Mouse (Mus musculus) heart, postnatal 0 days (tissue): Measurements from ENCODE around the gene Kmt2e. TPM values are rescaled to one million over a fixed set of nuclear protein-coding genes. Genes with fewer than 3 reads are reported as not detected.
"Not testable (repeated sequence)": the region's sequence is repeated elsewhere in the genome, so short reads cannot be mapped to it uniquely, and the experiment has no call there.

ENCODE experiments used
- ATAC-seq: fragments of 200-750 bp; cut with Nextera tagmentation; 2 replicates; pipeline ENCODE4 v1.8.0; 2017; ENCODE audit warnings: low read depth, moderate number of reproducible peaks, moderate library complexity; ENCODE audit not compliant: insufficient read depth
- DNase-seq: peaks from one replicate; pipeline ENCODE4 v3.0.0-alpha.2; 2016; ENCODE audit warnings: low spot score
- H3K27ac ChIP-seq: fragments of 300-500 bp; sonication (generic); 2 replicates; pipeline ENCODE4 v1.5.1; 2014; ENCODE audit warnings: low read depth, mild to moderate bottlenecking
- H3K27me3 ChIP-seq: fragments of 300-500 bp; sonication (generic); 2 replicates; pipeline ENCODE4 v1.6.1; 2014; ENCODE audit warnings: low read length, mixed read lengths; ENCODE audit not compliant: control insufficient read depth, insufficient read depth
- H3K36me3 ChIP-seq: fragments of 300-500 bp; sonication (generic); replicated peaks from 2 replicates; pipeline ENCODE4 v1.6.1; 2014; ENCODE audit warnings: low read length, mixed read lengths; ENCODE audit not compliant: control insufficient read depth, insufficient read depth
- H3K4me1 ChIP-seq: fragments of 300-500 bp; sonication (generic); 2 replicates; pipeline ENCODE4 v1.6.1; 2014; ENCODE audit warnings: antibody characterized with exemption; ENCODE audit not compliant: control insufficient read depth, insufficient read depth
- H3K4me2 ChIP-seq: fragments of 300-500 bp; sonication (generic); 2 replicates; pipeline ENCODE4 v1.6.1; 2014; ENCODE audit warnings: low read depth, mild to moderate bottlenecking, low read length, moderate library complexity
- H3K4me3 ChIP-seq: fragments of 300-500 bp; sonication (generic); 2 replicates; pipeline ENCODE4 v1.5.1; 2014; ENCODE audit warnings: low read depth, low read length
- H3K9ac ChIP-seq: fragments of 300-500 bp; sonication (generic); replicated peaks from 2 replicates; pipeline ENCODE4 v1.6.1; 2014; ENCODE audit warnings: low read depth, low read length, mixed read lengths
- H3K9me3 ChIP-seq: fragments of 300-500 bp; sonication (generic); replicated peaks from 2 replicates; pipeline ENCODE4 v1.6.1; 2016; ENCODE audit warnings: low read length; ENCODE audit not compliant: control insufficient read depth
- CTCF ChIP-seq: IDR thresholded peaks from 2 replicates; pipeline ENCODE4 v1.5.1; 2016; ENCODE audit warnings: antibody characterized with exemption, control low read depth, low read depth
- EP300 ChIP-seq: IDR thresholded peaks from 2 replicates; pipeline ENCODE4 v1.6.1; 2016; ENCODE audit warnings: antibody characterized with exemption, low read depth
- WGBS: fragments of 180-500 bp; shearing (Covaris S2); extraction: QIAGEN DNeasy Blood & Tissue Kit; methylation state at CpG from one replicate; pipeline ENCODE4 v1.1.7; 2014; 5-methylcytosine and 5-hydroxymethylcytosine counted together
- polyA plus RNA-seq: library from polyadenylated mRNA; unstranded; fragments of >200 nt; fragmentation: Nextera tagmentation; extraction: Ambion mirVana; gene quantifications from 2 replicates; pipeline ENCODE4 v1.2.1, GENCODE M21; 2015
- total RNA-seq: library from RNA; depleted of rRNA; stranded (reverse); fragments of >200 nt; gene quantifications from 2 replicates; pipeline ENCODE4 v1.2.3, GENCODE M21; 2014; ENCODE audit warnings: low replicate concordance

Gene Kmt2e
- total and polyA plus RNA-seq, 2 experiments from 2014 or later, result 34.5 to 55.0 TPM

DNA sequence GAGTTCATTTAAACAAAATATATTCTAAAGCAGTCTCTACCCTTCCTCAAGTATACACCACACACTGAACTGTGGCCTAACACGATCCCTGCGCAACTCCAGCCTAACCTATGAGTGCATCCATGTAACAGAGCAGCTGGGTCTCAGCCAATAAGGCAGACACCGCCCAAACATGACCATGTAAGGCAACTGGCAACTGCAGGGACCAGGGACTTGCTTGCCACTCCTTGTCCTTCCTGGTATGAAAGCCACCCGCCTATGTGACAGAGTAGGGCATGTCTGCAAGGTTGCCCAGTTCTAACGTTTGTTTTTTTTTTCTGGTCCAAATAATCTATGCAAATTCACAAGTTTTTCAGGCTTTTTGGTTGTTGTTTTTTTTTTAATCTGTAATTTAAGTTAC lies 117.4 kb downstream of the Kmt2e start:
- TF ChIP-seq EP300 (no peak), CTCF (no peak)
- no peak overlapping the region for H3K4me3 ChIP-seq
- H3K27ac ChIP-seq, result no peak overlapping the region
- peaks cover 21% of the 10 kb centered on the region for H3K4me1 ChIP-seq
- ATAC-seq (peak; percentile 92), DNase-seq (peak; percentile 78)
- WGBS, result 41% methylated on average over 5 of the region's 5 CpGs
- peaks cover 2% of the 10 kb centered on the region for H3K36me3 ChIP-seq
- H3K27me3 ChIP-seq, result no peaks in the 10 kb centered on the region
- no peak overlapping the region for H3K4me2 ChIP-seq
- H3K9me3 ChIP-seq, result no peaks in the 10 kb centered on the region
- H3K9ac ChIP-seq, result no peak overlapping the region

DNA sequence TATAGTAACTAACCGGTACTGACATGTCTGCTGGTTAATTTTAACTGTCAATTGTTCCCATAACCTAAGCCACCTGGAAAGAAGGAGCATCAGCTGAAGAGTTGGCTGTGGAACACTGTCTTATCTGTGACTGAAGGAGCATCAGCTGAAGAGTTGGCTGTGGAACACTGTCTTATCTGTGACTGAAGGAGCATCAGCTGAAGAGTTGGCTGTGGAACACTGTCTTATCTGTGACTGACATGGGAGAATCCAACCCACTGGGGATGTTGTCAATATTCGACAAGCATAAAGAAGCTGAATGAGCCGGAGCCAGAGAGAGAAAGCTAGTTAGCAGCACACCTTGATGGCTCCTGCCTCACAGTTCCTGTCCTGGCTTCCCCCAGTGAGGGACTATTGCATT lies 119.1 kb downstream of the Kmt2e start:
- not testable (repeated sequence) for H3K9me3 ChIP-seq, H3K4me3 ChIP-seq, H3K9ac ChIP-seq, H3K36me3 ChIP-seq, H3K27me3 ChIP-seq, H3K4me2 ChIP-seq, ATAC-seq, DNase-seq, H3K27ac ChIP-seq
- WGBS, result 29% methylated on average over 3 of the region's 3 CpGs
- peaks cover 21% of the 10 kb centered on the region for H3K4me1 ChIP-seq
